Mouse (Mus musculus) erythroid progenitor cell, adult 5-6 weeks (primary cell): Measurements from ENCODE around the gene Napepld. TPM values are rescaled to one million over a fixed set of nuclear protein-coding genes. Genes with fewer than 3 reads are reported as not detected.

Experiments used
- ATAC-seq: replicated peaks from 2 replicates; pipeline ENCODE4 v1.8.0; 2016; ENCODE audit warnings: moderate number of reproducible peaks, mild to moderate bottlenecking, moderate TSS enrichment, inconsistent platforms; ENCODE audit not compliant: poor library complexity, low FRiP score, severe bottlenecking
- total RNA-seq, 2 experiments: library from RNA; stranded (forward) in 1 of 2; stranded (reverse) in 1 of 2; fragments of 150-400 nt in 1 of 2; fragments of 186-747, 209-891 nt in 1 of 2; gene quantifications; 2 replicates each; pipeline versions ENCODE4 v1.2.3 to v1.2.4; 2015 to 2017; ENCODE audit warnings: low replicate concordance in 2 of 2

Gene Napepld
- 1.4 and 1.7 TPM in 2 replicates for total RNA-seq (2015; ENCODE audit: low replicate concordance)
- 1.4 TPM in 1 of 2 replicates, not detected in the other for total RNA-seq (2017; ENCODE audit: low replicate concordance)

DNA sequence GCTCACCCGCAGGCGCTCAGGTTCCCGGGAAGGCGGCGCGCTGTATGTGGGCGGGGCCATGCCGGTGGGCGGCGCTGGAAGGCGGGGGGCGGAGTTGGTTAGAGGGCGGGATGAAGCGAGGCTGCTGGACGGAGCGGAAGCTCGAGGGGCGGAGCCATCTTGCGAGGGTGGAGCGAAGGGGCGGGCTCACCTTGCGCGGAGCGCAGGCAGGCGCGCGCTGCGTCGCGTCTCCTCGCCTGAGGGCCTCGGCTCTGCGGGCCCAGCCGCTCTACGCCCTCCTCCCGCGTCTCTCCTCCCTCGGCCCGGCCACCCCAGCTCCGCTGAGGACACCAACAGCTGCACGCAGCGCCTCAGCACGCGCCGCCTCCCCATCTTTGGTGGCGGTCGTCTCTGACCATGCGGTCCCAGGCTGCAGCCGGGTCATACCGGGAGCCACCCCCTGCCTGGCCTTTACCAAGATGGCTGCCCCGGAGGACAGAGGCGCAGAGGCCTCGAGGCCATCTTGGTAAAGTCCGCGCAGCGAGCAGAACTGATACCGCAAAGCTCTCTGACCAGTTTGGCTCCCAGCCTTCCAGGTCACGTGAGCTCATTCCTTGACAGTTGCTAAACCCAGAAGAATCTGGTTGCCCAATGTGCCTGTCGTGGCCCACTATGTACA is at the start of gene Napepld:
Gene Napepld, minus strand, starts transcription at position 46 of the 658 bp plus-strand sequence.
- ATAC-seq = peak; percentile 96

DNA sequence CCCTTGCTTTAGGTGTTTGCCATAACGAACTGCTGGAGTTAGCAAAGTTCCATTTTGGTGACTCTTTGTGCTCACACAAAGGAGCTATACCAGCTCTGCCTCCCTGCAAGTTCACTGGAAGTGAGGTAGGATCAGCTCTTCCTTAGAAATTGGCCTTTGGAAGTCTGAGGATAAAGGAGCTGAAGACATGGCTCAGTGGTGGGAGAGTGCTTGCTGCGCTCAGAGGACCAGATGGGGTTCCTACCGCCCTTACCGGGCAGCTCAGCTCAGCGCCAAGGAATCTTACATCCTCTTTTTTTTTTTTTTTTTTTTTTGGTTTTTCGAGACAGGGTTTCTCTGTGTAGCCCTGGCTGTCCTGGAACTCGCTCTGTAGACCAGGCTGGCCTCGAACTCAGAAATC is 44.8 kb upstream of the Napepld start:
- ATAC-seq = no peak

DNA sequence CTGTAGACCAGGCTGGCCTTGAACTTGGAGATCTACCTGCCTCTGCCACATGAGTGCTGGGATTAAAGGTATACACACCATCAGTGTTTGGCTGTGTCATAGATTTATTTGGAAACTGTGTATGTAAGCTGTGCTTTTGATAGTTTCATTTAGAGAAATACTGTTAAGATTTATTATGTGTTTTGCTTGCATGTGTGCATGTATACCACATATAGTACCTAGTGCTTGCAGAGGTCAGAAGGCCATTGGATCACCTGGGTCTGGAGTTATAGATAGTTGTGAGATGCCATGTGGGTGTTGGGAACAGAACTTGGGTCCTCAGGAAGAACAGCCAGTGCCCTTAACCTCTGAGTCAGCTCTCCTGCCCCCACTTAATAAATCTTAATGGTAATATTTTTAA is 43.5 kb upstream of the Napepld start:
- ATAC-seq = no peak

DNA sequence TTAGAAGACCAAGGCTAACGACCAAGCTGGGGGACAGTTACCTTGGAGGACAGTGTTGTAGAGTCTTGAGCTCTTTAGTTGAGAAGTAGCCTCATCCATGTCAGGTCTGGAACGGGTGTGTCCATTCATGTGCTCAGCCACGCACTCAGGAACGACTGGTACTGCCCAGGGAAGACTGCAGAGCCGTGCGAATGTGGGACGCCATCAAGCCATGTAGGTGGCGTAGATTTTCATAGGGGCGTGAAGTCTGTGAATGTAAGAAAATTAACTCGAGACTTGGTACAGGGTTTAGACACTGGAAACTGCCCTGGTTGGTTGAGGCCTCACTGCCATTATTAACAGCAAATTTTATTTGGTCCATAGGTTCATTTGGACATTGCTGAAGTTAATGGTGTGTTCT is 42.4 kb upstream of the Napepld start:
- no peak for ATAC-seq

DNA sequence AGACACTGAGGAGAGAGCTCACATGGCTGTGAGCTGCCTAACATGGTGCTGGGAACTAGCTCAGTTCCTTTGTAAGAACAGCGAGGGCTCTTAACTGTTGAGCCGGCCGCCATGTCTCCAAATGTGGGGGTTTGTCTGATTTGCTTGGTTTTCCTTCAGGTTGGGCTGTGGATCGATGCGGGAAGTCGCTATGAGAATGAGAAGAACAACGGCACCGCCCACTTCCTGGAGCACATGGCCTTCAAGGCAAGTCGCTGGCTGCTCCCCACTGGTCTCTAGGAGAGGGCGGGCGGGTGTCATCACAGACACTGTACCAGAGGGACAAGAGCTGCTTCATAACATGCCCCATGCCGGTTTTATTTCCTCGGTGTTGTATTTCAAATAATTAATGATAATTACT is 38.7 kb upstream of the Napepld start:
- ATAC-seq = no peak

DNA sequence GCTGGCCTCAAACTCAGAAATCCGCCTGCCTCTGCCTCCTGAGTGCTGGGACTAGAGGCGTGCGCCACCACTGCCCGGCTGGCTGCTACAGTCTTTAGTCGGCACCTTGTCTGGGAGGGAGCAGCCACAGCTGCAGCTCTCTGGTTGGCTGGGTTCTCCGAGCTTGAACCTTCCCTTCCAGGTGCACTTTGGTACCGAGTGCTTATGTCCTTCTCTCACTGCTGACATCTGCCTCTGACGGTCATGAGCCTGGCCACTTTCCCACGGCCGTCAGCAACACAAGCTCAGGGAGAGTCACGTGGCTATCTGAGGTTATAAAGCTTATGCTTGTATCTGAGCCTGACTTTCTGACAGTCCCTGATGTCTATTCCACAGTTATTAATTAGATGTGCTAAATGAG is 37.9 kb upstream of the Napepld start:
- no peak for ATAC-seq

DNA sequence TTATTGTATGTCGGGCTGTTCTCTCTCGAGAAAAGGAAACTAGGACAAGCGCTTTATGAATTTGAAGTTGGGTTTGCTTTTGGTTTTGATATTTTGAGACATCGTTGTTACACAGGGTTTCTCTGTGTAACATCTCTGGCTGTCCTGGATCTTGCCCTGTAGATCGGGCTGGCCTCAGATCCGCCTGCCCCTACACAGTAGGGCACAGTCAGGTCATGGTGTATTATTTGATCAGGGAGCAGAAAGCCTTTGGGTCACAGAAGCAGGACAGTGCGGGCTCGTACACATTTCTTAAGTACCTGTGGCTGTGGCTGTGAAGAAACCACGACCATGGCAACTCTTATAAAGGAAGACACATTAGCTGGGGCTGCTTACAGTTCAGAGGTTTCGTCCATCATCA is 36.4 kb upstream of the Napepld start:
- 0 out of 2 replicates have a peak, but pooled peaks have one; percentile 35 for ATAC-seq

DNA sequence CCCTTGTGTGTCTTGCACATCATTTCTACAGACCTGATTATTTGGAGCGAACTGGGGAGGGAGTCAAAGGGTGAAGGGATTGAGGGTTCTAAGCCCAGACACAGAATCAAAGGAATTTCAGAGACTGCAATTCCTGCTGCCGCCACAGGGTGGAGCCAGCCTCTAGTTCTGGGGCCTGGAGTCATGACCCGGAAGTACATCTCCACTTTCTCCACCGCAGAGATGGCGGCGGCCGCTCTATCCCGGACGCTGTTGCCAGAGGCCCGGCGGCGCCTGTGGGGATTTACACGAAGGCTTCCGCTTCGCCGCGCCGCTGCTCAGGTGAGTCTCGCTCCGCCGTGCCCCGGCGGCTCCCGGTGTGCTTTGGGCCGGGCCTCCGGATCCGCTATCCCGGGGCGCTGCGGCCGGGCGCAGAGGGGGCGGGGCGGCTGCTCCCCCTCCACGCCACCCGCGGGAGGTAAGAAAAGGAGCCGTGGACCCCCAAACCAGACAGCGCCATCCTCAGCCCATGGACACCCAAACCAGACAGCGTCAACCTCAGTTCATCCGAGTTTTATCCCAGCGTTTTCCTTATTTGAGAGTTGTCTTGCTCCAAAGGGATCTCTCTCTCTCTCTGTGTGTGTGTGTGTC is 35.9 kb upstream of the Napepld start, which contains the start of gene Pmpcb:
Gene Pmpcb, plus strand, starts transcription at position 186 of the 630 bp plus-strand sequence.
- peak; percentile 86 for ATAC-seq

DNA sequence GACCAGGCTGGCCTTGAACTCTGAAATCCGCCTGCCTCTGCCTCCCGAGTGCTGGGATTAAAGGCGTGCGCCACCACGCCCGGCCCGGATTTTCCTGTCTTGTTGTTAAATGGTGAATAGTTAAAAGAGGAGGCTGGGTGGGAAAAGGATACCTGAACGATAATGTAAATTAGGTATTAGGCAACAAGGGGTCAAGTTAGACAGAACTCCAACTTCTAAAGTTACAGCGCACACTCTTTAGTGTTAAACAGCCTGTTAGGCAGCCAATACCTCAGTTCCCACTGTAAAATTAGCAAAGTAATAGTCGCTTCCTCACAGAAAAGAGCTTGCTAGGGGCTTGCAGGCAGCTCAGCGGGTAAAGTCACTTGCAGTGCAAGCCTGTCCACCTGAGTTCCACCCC is 34.9 kb upstream of the Napepld start:
- no peak for ATAC-seq

DNA sequence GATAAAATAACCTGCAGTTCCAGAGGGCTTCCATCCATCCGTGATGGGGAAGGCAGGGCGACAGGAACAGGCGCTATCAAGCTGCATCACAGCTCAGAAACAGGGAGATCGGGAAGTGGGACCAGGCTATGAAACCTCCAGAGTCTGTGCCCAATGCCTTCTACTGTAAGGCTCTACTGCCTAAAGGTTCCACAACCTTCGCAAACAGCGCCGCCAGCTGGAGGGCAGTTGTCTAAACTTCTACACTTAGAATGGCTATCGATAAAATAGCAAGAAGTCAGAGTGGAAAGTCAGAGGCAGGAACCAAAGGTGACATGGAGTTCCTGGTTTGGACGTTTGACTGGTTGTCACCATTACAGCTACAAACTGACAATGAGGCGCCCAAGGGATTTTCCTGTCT is 34.4 kb upstream of the Napepld start:
- ATAC-seq = peak; percentile 69

DNA sequence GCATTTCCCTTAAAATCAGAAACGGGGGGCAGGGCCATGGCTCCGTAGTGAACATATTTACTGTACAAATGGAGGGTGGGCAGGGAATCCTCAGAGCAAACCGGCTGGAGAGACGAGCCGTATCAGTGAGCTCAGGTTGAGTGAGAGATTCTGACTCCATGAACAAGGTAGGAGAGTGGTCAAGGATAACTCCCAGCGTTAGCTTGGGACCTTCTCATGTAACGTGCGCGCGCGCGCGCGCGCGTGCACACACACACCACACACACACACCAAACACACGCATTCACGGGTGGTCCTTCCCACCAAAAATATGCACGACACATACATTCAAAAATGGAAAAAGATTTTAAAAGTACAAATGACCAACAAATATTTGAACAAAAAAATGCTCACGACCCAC is 33.9 kb upstream of the Napepld start:
- ATAC-seq = no peak

DNA sequence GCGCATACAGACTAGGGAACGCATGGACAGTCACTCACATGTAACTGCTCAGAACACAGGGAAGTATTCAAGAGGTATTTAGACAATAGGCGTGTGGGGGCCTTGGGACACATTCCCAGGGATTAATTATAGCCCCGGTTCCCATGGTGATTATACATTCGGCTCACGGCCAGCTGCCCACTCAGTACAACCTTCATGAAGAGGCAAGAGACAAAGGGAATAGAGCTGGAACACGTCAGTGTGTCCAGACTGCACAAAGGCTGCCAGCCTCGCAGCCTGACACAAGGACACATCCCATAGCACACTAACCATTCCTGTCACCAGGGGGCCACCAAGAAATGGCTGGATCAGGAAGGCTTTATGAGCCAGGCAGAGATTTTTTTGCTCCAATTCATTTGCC is 31.7 kb upstream of the Napepld start:
- no peak for ATAC-seq

DNA sequence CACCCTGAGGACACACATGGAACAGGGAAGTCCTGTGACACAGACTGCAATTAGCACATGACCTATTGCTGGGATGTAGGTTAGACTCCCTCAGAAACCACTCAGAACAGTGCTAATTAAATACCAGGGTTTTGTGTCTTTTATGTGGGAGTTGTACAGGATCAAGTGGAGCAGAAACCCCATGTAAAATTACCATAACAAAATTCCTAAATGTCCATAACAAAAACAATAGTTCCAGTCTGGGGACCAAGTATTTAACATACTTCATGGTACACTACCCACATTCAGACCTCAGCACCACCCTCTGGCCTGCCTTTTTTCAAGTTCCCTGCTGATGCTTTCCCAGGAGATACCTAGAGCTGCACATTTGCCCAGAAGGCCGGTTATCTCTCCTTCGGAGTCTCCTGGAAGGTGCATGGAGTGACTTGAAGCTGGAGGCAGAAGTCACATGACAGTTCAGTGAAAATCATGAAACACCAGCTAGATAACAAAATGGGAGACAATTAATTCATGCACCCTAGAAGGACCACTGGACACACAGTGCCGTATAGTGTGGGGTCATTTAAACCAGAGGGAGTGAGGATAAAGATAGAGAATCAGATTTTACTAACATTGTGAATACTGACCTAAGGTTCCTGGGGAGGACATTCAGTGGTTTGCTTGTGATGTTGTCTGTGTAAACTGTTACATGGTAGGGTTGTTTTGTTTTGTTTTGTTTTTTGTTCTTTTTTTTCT is 31.1 kb upstream of the Napepld start:
- ATAC-seq = no peak

DNA sequence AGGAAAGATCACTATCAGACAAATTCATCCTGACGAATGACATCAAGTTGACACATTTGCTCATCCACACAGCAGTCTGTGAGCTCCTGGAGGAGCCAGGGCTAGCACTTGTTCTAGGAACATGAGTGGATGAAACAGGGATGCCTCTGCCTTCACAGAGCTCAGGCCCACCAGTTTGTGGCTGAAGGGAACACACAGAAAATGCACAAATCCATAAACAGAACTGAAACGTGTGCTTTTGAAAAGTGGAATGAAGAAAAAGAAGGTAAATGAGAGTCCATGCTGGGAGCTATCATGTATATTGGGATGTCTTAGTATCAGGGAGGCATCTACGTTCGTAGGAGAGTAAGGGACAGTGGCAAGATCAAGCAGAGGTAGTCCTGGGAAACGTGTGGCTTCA is 27.9 kb upstream of the Napepld start:
- ATAC-seq = no peak

DNA sequence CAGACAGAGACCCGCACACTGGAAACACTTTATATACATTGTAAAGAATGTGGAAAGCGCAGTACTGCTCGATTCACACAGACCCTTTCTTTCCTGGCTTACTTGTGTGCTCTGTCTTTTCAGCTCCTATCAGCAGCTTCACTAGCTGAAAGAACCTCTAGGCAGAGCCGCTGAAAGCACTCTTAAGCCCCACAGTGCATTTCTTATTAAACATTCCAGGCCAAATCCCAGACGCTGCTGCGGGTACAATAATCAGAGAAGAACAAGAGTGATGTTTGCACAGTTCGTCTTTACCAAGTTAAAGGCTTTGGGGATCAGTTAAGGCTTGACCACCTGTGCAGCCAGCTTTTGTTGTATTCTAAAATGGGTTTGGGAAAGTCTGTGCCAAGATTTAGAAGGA is 23.7 kb upstream of the Napepld start:
- no peak for ATAC-seq

DNA sequence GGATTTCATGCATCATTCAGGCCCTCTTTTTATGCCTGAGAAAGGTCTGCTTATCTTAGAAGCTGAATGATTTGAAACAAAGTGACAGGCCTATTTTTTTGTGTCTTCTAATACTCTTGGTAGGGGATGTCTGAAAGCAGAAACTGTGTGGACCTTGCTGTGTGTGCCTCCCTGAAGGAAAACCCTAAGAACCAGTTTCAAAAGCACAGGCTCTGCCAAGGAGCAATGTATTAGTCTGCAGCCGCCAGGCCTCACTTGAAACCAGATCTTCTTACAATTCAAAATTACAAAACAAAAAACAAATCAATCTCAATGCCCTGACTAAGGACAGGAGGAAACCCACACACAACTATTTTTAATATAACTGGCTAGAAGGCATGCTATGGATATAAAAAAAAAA is 23.2 kb upstream of the Napepld start:
- no peak for ATAC-seq

DNA sequence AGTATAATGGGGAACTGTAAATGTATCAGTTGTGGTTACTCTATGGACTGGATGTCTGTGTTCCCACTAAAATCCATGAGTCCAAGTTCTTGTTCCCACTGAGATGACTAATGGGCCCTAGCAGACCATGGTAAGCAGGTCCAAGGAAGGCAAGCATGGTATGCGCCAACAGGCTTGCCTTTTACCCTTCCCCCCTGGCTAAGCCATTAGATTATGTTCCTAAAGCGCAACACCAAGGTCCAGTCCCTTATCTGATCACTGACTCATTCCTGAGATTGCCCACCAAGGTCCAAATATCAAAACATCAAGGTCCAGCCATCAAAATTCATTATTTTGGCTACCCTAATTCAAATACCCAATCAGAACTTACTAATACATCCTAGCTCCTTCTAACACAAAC is 18.0 kb upstream of the Napepld start:
- ATAC-seq = no peak

DNA sequence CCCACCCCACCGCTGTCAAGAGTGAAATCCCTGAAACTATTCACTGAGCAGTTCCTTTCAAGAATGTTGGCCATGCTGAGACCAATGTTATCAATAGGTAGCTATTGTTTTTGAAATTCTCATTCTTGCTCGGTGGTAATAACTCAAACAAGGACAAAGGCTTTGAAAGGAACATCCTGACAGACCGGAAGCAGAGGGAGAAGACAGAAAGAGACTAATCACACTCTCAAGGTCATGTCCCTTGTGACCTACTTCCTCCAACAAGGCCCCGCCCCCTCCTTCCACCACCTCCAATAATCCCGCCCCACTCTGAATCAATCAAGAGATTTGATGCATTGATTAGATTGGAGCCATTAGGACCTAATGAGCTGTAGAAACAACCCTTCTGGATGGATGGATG is 17.4 kb upstream of the Napepld start:
- ATAC-seq = no peak

DNA sequence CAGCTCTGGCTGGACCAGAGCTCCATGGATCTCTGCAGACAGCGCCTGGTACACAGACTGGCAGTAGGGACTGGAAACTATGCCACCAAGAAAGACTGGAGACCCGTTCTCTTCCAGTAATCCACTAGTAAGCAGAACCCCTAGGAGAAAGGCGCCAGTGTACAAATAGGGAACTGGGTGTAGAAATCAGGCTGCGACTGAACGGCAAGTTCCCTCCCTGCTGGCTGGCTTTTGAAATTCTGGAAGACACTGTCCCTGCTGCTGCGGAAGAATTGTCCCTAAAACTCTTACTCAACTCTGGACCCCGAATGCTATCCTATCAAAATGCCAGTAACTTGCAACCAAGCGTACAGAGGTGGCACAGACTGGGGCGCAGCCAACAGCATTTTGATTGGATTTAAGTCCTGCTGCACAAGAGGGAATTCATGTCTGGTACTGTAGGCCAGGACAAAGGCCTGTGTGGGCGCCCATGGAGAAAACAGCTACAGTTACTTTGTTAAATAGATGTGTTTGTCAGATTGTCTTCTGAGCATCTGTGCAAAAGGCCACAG is 16.0 kb upstream of the Napepld start:
- no peak for ATAC-seq

DNA sequence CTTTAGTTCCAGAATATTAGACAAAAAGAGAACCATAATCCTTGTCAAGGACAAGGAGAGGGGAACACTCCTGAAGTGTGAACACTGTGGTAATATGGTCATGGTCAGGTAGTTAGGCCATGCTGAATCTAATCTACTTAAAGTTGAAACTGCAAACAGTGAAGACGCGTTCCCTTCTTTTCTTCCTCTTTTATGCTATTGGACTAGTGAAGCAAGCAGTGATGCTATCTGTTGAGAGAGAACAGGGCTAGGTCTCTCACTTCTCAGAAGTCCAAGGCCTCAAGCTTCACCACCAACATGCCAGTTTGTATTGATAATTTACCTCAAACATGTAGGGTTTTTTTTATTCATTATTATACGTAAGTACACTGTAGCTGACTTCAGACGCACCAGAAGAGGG is 13.3 kb upstream of the Napepld start:
- ATAC-seq = no peak
